Mouse (Mus musculus) forelimb bud, embryonic 11.5 days (tissue): Measurements from ENCODE around the gene Gm47985.
"Not testable (repeated sequence)": the region's sequence is repeated elsewhere in the genome, so short reads cannot be mapped to it uniquely, and the experiment has no call there.

Source experiments
- DNase-seq: peaks from one replicate; pipeline ENCODE4 v3.0.0-alpha.2; 2012; ENCODE audit warnings: low read depth, low spot score

The Gm47985 gene

GRCm38 (mm10) chr1:151177030-151177936 lies 5.1 kb upstream of the Gm47985 start:
- peak; percentile 62 for DNase-seq

DNA sequence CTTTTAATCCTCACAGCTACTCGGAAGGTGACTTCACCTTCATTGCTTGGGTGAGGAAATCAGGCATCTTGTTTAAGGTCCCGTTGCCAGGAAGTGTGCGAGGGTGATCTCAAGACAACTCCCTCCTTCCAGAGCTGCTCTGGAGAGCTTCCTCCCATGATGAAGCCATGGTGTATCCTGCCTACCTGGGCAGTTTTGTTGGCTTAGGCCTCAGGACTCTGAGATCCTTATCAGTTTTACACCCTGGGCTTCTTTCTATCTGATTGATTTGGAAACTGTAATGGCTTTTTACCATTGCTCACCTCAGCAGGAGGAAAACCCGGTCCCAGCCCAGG lies 4.4 kb upstream of the Gm47985 start:
- no peak for DNase-seq

DNA sequence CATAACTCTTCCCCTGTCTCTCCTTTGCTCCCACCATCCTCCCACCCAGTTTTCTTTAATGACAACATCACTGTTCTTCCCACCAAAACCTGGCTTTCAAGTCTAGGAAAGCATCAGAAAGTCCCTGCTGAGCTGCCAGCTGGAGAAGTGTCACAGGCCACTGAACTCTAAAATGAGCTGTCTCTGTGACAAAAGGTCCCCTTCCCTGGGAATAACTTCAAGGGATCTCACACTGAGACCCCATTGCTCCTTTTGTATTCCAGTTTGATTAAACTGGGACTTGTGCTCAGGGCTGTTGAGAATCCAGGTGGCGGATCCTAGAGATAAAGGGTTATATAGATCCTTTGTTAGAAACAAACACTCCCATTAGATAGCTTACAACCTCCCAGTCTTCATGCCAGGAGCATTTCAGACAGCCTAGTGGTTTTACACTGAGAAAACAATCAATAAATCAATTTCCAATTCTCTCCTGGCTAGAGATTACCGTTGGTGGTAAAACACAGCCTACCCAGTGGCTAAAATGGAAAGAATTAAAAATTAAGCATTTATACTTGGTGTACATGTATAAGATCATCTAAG lies 3.7 kb upstream of the Gm47985 start:
- DNase-seq = no peak

DNA sequence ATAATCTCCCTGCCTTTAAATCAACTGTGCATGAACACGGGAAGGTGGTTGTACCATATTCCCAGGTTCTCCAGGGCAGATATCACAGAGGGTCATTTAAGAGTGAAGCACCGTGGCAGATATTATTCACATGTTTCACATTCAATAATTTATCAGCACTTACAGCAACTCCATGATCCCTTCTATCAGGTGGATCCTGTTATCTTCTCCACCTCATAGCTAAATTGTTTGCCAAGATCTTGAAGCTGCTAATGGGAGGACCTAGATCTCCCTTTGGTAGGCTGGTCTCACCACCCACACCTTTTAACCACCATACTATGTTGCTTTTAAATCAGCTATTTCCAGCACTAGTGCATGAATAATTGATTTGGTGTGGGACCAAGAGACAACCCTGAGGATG lies 2.2 kb upstream of the Gm47985 start:
- no peak for DNase-seq

- DNase-seq = not testable (repeated sequence)
These were observed 3.8 kb downstream of the Gm47985 start for GRCm38 (mm10) chr1:151186186-151186585.

DNA sequence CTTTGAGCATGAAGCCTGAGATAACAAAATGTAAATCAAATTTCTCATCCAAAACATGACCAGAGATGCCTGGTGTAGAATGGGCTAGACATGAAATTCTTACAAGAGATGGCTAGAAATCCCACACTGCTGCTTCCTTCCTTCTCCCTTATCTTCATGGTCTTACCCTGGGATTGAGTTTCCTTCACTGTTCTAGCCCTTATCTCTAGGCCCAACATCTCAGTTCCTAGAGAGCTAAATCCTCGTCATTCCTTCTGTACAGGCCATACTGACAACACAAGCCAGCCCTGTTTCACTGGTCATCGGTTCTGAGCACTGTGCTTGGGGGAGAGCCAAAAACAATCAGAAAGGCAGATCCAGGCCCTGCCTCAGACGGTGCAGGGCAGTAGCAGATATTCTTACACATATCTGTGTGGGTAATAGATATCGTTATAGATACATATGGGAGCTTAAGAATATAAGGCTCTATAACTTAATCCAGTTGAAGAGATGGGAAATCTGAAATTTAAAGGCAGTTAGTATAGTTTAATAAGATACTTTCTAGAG lies 4.6 kb downstream of the Gm47985 start:
- DNase-seq = not testable (repeated sequence)

GRCm38 (mm10) chr1:151188469-151188868 lies 6.1 kb downstream of the Gm47985 start:
- no peak for DNase-seq

DNA sequence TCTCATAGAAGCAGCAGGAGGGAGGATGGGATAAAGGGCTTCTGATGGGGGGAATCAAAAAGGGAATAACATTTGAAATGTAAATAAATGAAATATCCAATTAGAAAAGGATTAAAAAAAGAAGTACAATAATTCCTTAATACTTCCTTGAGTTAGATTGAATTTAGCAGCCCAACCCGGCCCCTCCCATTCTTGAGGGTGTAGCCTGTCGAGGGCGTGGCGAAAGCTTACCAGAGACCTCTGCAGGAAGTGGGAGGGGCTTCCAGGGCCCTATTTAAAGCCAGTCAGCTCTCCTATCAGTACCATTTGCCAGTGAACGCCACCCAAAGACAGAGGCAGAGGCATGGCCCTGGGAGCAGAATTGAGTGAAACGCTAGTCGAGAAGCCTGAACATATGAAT lies 9.7 kb downstream of the Gm47985 start, which contains the start of gene Gm8947:
Gm8947 (plus strand) TSS at position 302 of the 400 bp plus-strand sequence.
- DNase-seq = not testable (repeated sequence)

DNA sequence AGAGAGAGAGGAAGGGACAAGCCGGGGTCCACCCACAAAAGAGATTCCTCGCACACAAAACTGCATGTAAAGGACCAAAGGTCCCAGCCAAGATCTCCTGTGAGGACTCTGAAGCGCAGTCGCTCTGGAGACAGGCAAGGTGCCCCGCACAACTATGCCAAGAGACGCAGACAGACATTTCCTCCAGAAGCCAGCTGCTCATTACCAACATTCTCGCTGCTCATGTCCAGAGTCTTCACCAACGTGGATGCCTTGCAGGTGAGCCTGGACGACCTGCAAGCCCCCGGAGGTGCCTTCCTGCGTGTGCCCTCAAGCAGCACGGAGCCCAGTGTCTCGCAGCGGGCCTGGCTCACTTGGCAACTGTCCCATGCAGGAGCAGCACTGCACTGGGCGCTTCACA lies 10.4 kb downstream of the Gm47985 start:
- DNase-seq = not testable (repeated sequence)

DNA sequence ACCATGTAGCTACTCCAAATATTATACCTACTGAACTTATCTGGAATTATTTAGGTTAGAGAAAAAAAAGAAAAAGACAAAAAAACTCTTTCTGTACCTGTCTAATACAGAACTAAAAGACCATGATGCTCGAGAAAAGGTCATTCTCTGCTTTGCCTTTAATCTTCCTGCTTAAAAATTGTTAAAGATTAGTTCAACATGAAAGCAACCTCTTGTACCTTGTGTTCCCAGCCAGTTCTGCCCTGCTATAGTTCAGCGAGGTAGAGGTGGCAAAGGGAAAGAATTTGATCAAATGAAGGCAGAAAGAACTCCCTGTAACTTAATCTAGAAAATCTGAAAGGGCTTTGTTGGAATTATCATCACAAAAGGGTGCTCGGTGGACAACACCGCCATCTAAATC lies 13.6 kb downstream of the Gm47985 start:
- DNase-seq = not testable (repeated sequence)

- not testable (repeated sequence) for DNase-seq
These were observed 14.4 kb downstream of the Gm47985 start for GRCm38 (mm10) chr1:151196690-151197089.

DNA sequence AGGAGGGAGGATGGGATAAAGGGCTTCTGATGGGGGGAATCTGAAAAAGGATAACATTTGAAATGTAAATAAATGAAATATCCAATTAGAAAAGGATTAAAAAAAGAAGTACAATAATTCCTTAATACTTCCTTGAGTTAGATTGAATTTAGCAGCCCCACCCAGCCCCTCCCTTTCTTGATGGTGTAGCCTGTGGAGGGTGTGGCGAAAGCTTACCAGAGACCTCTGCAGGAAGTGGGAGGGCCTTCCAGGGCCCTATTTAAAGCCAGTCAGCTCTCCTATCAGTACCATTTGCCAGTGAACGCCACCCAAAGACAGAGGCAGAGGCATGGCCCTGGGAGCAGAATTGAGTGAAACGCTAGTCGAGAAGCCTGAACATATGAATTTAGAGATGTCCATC lies 15.8 kb downstream of the Gm47985 start, which contains the start of gene Gm47995:
Gm47995 (plus strand) TSS at position 329 of the 400 bp plus-strand sequence.
- DNase-seq = not testable (repeated sequence)

DNA sequence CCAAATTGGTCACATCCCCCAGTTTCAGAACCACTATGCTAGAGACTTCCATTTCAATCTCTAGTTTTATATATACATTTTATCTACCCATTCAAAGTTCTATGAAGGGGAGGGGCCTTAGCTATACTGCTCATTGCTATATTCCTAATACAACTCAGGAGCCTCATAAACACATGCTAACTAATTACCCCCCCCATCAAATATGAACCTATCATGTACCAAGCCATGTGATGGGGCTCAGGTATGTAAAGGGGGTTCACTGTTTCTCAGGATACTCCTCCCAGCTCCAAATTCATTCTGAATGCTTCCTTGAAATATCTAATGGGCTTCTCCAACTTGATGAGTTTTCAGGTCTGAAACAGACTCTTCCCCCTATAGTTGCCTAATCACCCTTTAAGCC lies 18.3 kb downstream of the Gm47985 start:
- not testable (repeated sequence) for DNase-seq

- not testable (repeated sequence) for DNase-seq
These were observed 20.4 kb downstream of the Gm47985 start for GRCm38 (mm10) chr1:151202771-151203170.

DNA sequence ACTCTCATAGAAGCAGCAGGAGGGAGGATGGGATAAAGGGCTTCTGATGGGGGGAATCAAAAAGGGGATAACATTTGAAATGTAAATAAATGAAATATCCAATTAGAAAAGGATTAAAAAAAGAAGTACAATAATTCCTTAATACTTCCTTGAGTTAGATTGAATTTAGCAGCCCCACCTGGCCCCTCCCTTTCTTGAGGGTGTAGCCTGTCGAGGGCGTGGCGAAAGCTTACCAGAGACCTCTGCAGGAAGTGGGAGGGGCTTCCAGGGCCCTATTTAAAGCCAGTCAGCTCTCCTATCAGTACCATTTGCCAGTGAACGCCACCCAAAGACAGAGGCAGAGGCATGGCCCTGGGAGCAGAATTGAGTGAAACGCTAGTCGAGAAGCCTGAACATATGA lies 21.5 kb downstream of the Gm47985 start, which contains the start of gene 3110040M04Rik:
3110040M04Rik (plus strand) TSS at position 304 of the 400 bp plus-strand sequence.
- not testable (repeated sequence) for DNase-seq

DNA sequence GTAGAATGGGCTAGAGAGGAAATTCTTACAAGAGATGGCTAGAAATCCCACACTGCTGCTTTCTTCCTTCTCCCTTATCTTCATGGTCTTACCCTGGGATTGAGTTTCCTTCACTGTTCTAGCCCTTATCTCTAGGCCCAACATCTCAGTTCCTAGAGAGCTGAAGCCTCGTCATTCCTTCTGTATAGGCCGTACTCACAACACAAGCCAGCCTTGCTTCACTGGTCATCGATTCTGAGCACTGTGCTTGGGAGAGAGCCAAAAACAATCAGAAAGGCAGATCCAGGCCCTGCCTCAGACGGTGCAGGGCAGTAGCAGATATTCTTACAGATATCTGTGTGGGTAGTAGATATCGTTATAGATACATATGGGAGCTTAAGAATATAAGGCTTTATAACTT lies 26.2 kb downstream of the Gm47985 start:
- not testable (repeated sequence) for DNase-seq

DNA sequence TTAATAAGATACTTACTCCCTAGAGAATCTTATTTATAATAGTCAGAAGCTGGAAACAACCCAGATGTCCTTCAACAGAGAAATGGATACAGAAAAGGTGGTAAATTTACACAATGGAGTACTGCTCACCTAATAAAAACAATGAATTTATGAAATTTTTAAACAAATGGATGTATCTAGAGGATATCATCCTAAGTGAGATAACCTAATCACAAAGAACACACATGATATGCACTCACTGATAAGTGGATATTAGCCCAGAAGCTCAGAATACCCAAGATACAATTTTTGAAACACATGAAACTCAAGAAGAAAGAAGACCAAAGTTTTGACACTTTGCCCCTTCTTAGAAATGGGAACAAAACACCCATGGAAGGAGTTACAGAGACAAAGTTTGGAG lies 26.6 kb downstream of the Gm47985 start:
- not testable (repeated sequence) for DNase-seq

GRCm38 (mm10) chr1:151209824-151210355 lies 27.6 kb downstream of the Gm47985 start, which contains the start of gene Gm47996:
Gene Gm47996, plus strand, starts transcription at chr1:151210131.
- not testable (repeated sequence) for DNase-seq

DNA sequence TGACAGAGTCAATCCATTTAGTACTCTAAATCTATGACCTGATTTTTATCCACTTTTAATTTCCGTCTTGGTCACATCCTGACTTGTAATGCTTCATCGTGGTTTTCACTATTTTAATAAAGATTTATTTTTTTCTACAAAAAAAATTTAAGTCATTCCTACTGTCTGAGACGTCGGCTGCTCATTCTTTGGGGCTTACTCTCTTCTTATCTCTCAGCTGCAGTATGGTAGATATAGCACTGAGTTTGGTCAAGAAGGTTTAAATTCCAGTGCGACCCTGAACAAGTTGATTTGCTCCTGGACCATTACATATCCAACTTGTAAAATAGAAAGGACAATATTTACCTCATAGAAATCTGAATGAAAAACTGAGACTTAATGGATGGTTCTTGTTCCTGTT lies 29.3 kb downstream of the Gm47985 start:
- DNase-seq = not testable (repeated sequence)

GRCm38 (mm10) chr1:151214862-151215261 lies 32.5 kb downstream of the Gm47985 start:
- no peak for DNase-seq

DNA sequence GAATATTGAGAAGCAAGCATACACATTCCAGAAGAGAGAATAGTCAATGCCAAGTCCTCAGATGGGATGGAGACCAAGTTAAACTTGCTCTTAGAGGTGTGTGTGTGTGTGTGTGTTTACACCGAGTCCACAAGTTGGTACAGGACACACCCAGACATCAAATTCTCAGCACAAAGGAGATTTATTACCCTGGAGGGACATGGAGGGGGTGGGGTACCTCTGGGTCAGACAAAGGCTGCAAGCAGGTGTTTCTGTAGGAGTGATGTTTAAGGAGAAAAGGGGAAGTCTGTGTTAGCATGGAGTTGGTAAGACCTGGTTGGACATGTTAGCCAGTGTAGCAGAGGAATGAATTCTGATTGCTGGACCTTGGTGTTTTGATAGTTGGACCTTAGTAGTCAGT lies 33.6 kb downstream of the Gm47985 start:
- DNase-seq = no peak

- DNase-seq = no peak
These were observed 34.1 kb downstream of the Gm47985 start for GRCm38 (mm10) chr1:151216417-151216816.
